ENCODE assay signal across 10 mouse cellular contexts in the genomic region with DNA sequence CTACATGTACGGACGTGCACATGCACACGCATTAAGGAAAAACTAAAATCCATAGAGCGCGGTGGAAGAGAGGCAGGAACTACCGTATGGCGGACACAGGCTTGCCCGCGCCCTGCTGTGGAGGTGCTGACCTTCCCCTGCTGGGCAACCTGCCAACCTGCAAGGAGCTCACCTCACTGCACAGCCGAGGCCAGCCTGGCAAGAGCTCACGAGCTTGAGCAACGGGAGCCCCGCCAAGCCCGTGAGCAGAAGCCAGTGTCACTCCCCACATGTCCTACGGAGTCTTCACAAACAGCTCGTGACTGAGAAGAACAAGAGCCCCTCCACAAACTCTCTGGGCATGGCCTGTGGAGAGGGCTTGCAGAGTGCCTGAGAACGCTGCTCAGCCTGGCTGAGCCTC. TPM values are rescaled to one million over a fixed set of nuclear protein-coding genes. Genes with fewer than 3 reads are reported as not detected.
A peak's percentile ranks its signal among the peaks of the same experiment; 100 is the strongest.
DNase-seq lines count a peak whose midpoint lies in the region; ATAC-seq lines count a peak whose summit lies in the region.
"Had no signal": no experiment of that assay in that cellular context is flagged by ENCODE, and none has a peak within 500 bp of the region (broad histone marks: within the 10 kb centered on the region; RNA-seq: fewer than 3 reads in every experiment).

No protein-coding gene starts in this region.

- H3K27ac ChIP-seq in hindbrain, embryonic 13.5 days, result no peak overlapping the region
- no peak overlapping the region for H3K27ac ChIP-seq in hindbrain, embryonic 10.5 days
- peak overlapping the region; percentile 80 to 87 for H3K27ac ChIP-seq in heart, embryonic 14.5 days (replicated peaks in 1 of 2; ENCODE audit: control insufficient read depth in 1 of 2, insufficient read depth in 1 of 2, low read depth in 2 of 2, low read length in 2 of 2)
- H3K27ac ChIP-seq: embryonic facial prominence, embryonic 15.5 days had no signal

- ATAC-seq in hindbrain, embryonic 13.5 days (ENCODE audit: low FRiP score), result no peak
- peak; percentile 88 for ATAC-seq in heart, embryonic 14.5 days (ENCODE audit: insufficient number of reproducible peaks, insufficient read depth, low FRiP score, low read depth)

- WGBS in hindbrain, embryonic 13.5 days, result 74% methylated on average over 17 of the region's 17 CpGs
- 83% methylated on average over 17 of the region's 17 CpGs for WGBS in hindbrain, embryonic 10.5 days
- 42% methylated on average over 17 of the region's 17 CpGs for WGBS in heart, embryonic 14.5 days

- DNase-seq in hindbrain, embryonic 10.5 days (ENCODE audit: low spot score), result no peak
- peak; percentile 86 for DNase-seq in cerebellum, adult 11 months
- DNase-seq in kidney, postnatal 36 days, result peak; percentile 95 to 97
- DNase-seq in skeletal muscle tissue, adult 2 months (ENCODE audit: low read depth, low spot score), result peak; percentile 66
- DNase-seq in frontal cortex, adult 2 months (ENCODE audit: extremely low spot score in 1 of 2, low spot score in 1 of 2), result no peak
- no peak for DNase-seq in embryo, embryonic 10.5 days (ENCODE audit: low spot score)

- 0 out of 2 replicates have a peak overlapping the region, but pooled peaks have one; percentile 19 for H3K9ac ChIP-seq in hindbrain, embryonic 13.5 days
- H3K9ac ChIP-seq in heart, embryonic 14.5 days (ENCODE audit: low read length), result peak overlapping the region; percentile 61
- H3K9ac ChIP-seq: embryonic facial prominence, embryonic 15.5 days had no signal

- no peaks in the 10 kb centered on the region for H3K27me3 ChIP-seq in hindbrain, embryonic 13.5 days
- H3K27me3 ChIP-seq in hindbrain, embryonic 10.5 days (ENCODE audit: insufficient read depth, poor library complexity, severe bottlenecking), result no peaks in the 10 kb centered on the region
- no peaks in the 10 kb centered on the region for H3K27me3 ChIP-seq in heart, embryonic 14.5 days (ENCODE audit: control insufficient read depth, insufficient read depth, low read length)
- H3K27me3 ChIP-seq: CH12.LX; embryonic facial prominence, embryonic 15.5 days had no signal

- no peaks in the 10 kb centered on the region for H3K9me3 ChIP-seq in hindbrain, embryonic 13.5 days
- H3K9me3 ChIP-seq in hindbrain, embryonic 10.5 days, result no peaks in the 10 kb centered on the region
- H3K9me3 ChIP-seq in heart, embryonic 14.5 days (ENCODE audit: control insufficient read depth, low read length), result no peaks in the 10 kb centered on the region
- H3K9me3 ChIP-seq: embryonic facial prominence, embryonic 15.5 days had no signal

- no peak overlapping the region for H3K4me2 ChIP-seq in hindbrain, embryonic 13.5 days
- peak overlapping the region; percentile 55 for H3K4me2 ChIP-seq in heart, embryonic 14.5 days (ENCODE audit: low read length)
- H3K4me2 ChIP-seq: embryonic facial prominence, embryonic 15.5 days had no signal

- peaks cover 19% of the 10 kb centered on the region for H3K4me1 ChIP-seq in hindbrain, embryonic 13.5 days (replicated peaks)
- H3K4me1 ChIP-seq in hindbrain, embryonic 10.5 days (replicated peaks), result peaks cover 26% of the 10 kb centered on the region
- peaks cover 16 to 27% of the 10 kb centered on the region in 2 experiments for H3K4me1 ChIP-seq in heart, embryonic 14.5 days (ENCODE audit: control insufficient read depth in 2 of 2, insufficient read depth in 2 of 2, low read length in 2 of 2)

- H3K4me3 ChIP-seq in hindbrain, embryonic 13.5 days, result no peak overlapping the region
- H3K4me3 ChIP-seq in hindbrain, embryonic 10.5 days, result no peak overlapping the region
- H3K4me3 ChIP-seq in heart, embryonic 14.5 days (ENCODE audit: control insufficient read depth in 1 of 2, insufficient read depth in 1 of 2, low read depth in 1 of 2, low read length in 2 of 2), result no peak overlapping the region
- H3K4me3 ChIP-seq: embryonic facial prominence, embryonic 15.5 days had no signal

- H3K36me3 ChIP-seq in hindbrain, embryonic 13.5 days, result no peaks in the 10 kb centered on the region; the same call in 1 of the 2 replicates
- 0 out of 2 replicates have a peak, but pooled peaks cover 4% of the 10 kb centered on the region for H3K36me3 ChIP-seq in hindbrain, embryonic 10.5 days
- no peaks in the 10 kb centered on the region for H3K36me3 ChIP-seq in heart, embryonic 14.5 days (ENCODE audit: control insufficient read depth, insufficient read depth, low read length)

RNA-seq across cellular contexts. Expression of a gene that starts 18.1 kb away (rescaled TPM):
- polyA plus RNA-seq in hindbrain, embryonic 13.5 days (2015; fragmentation: Nextera tagmentation; extraction: Ambion mirVana), result 52.6 and 57.7 TPM in 2 replicates
- 60.4 and 60.8 TPM in 2 replicates for polyA plus RNA-seq in hindbrain, embryonic 10.5 days (2016; fragmentation: Nextera tagmentation; extraction: Ambion mirVana)
- polyA plus RNA-seq in heart, embryonic 14.5 days (2014; fragmentation: Nextera tagmentation; extraction: Ambion mirVana), result 29.5 and 31.2 TPM in 2 replicates
- 42.5 and 44.3 TPM in 2 replicates for polyA plus RNA-seq in frontal cortex, adult 2 months (2012; rRNA removed)

RNA-seq across cellular contexts. Expression of a gene that starts 22.4 kb away (rescaled TPM):
- polyA plus RNA-seq in hindbrain, embryonic 13.5 days (2015; fragmentation: Nextera tagmentation; extraction: Ambion mirVana), result 27.0 and 29.1 TPM in 2 replicates
- 33.1 and 36.3 TPM in 2 replicates for polyA plus RNA-seq in hindbrain, embryonic 10.5 days (2016; fragmentation: Nextera tagmentation; extraction: Ambion mirVana)
- 26.7 and 29.6 TPM in 2 replicates for polyA plus RNA-seq in heart, embryonic 14.5 days (2014; fragmentation: Nextera tagmentation; extraction: Ambion mirVana)
- 47.6 and 49.2 TPM in 2 replicates for polyA plus RNA-seq in frontal cortex, adult 2 months (2012; rRNA removed)

RNA-seq across cellular contexts. Expression of a gene that starts 45.0 kb away (rescaled TPM):
- polyA plus RNA-seq in hindbrain, embryonic 13.5 days (2015; fragmentation: Nextera tagmentation; extraction: Ambion mirVana), result 0.35 and 0.41 TPM in 2 replicates
- 0.25 and 1.0 TPM in 2 replicates for polyA plus RNA-seq in hindbrain, embryonic 10.5 days (2016; fragmentation: Nextera tagmentation; extraction: Ambion mirVana)
- 0.31 and 0.53 TPM in 2 replicates for polyA plus RNA-seq in heart, embryonic 14.5 days (2014; fragmentation: Nextera tagmentation; extraction: Ambion mirVana)
- 9.8 and 12.3 TPM in 2 replicates for polyA plus RNA-seq in frontal cortex, adult 2 months (2012; rRNA removed)

RNA-seq across cellular contexts. Expression of a gene that starts 55.9 kb away (rescaled TPM):
- polyA plus RNA-seq in hindbrain, embryonic 13.5 days (2015; fragmentation: Nextera tagmentation; extraction: Ambion mirVana), result 22.1 and 24.3 TPM in 2 replicates
- polyA plus RNA-seq in hindbrain, embryonic 10.5 days (2016; fragmentation: Nextera tagmentation; extraction: Ambion mirVana), result 56.0 and 61.9 TPM in 2 replicates
- polyA plus RNA-seq in heart, embryonic 14.5 days (2014; fragmentation: Nextera tagmentation; extraction: Ambion mirVana), result 18.9 and 25.3 TPM in 2 replicates
- 6.7 TPM in 2 replicates for polyA plus RNA-seq in frontal cortex, adult 2 months (2012; rRNA removed)

Comparison
In these comparisons a context has a peak if more than half of its experiments do, and no peak if none do; other contexts are left out.
1. H3K27ac ChIP-seq: peak in heart, embryonic 14.5 days (2 of 2); none in hindbrain, embryonic 13.5 days (single experiment) and hindbrain, embryonic 10.5 days (single experiment).
2. DNase-seq: peak in cerebellum, adult 11 months (single experiment), kidney, postnatal 36 days (2 of 2) and skeletal muscle tissue, adult 2 months (single experiment); none in hindbrain, embryonic 10.5 days (single experiment), frontal cortex, adult 2 months (0 of 2) and embryo, embryonic 10.5 days (single experiment).